Mouse (Mus musculus) left cerebral cortex, postnatal 36 days (tissue): ENCODE results near the gene Ctcfl. TPM values are rescaled to one million over a fixed set of nuclear protein-coding genes. Genes with fewer than 3 reads are reported as not detected.
"Not testable (repeated sequence)": the region's sequence is repeated elsewhere in the genome, so short reads cannot be mapped to it uniquely, and the experiment has no call there.

Source experiments
- DNase-seq, 2 experiments: peaks; one replicate each; pipeline ENCODE4 v3.0.0; 2021 to 2022; ENCODE audit warnings: low spot score in 2 of 2, mixed read lengths in 1 of 2
- intact Hi-C: fragments of 180-260 bp; cut with DNase I; formaldehyde crosslinking; loops from one replicate; pipeline ENCODE4 v1.15.1; 2025
- total RNA-seq, 2 experiments: library from RNA; stranded (reverse); gene quantifications; 2 replicates each; pipeline ENCODE4 v1.2.3; 2021

The Ctcfl gene
- total RNA-seq, 2 experiments from 2014 or later, result 0.11 TPM; not detected in 1

DNA sequence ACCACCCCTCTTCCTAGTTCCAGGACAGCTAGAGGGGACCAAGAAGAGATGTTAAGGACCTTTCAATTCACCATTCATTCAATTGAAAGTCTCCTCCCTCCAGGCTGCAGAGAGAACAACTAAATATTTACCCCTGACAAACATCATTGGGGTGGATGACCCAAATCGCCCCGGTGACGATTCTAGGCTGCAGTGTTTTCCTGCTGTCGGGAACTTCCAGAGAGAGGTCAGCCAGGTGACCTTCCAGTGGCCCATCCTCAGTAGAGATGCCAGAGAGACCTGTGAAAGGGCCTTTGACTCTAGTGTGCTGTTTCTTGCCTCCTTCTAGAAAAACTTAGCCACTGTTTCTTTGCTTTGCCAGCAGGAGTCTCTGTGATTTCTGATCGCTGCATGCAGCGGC, 27.4 kb upstream of the Ctcfl start:
- intact Hi-C loops, result no loop called here
- DNase-seq, result no peak

DNA sequence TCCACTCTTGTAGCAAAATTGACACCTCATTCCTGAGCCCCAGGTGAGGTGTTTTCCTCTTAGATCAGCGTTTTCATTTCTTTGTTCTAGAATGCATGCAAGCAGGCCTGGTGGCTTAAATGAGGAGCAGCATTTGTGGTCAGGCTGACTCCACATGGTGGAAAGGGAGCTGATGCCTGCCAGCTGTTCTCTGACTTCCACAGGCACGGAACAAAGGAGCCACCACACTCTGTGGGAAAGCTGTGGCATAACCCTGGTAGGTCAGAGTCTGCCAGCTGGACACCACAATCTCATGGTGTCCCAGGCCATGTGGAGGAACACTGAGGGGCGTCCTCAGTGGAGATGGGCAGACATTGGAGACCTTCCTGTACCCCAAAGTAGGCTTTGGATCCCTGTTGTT, 26.5 kb upstream of the Ctcfl start:
- DNase-seq, result no peak
- intact Hi-C loops, result no loop called here

DNA sequence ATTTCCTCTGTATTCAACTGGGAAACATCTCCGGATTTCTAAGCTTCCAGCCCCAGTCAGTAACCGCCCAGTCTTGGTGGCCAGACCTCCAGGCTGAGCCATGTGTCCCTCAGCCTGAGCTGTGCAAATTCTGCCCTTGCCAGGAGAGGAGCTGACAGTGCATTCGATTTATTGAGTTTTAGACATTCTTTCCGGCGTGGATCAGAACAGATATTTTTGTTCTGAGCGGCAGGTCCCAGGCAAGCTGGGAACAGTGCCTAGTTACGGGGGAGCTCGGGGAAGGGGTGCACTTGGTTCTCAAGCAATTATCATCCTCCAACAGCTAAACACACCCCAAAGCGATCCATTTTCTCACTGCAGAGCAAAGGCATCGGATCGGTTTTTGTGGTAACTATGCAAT, 24.3 kb upstream of the Ctcfl start:
- peak in 1 of 2 experiments; percentile 14 for DNase-seq
- intact Hi-C loops, result no loop called here

DNA sequence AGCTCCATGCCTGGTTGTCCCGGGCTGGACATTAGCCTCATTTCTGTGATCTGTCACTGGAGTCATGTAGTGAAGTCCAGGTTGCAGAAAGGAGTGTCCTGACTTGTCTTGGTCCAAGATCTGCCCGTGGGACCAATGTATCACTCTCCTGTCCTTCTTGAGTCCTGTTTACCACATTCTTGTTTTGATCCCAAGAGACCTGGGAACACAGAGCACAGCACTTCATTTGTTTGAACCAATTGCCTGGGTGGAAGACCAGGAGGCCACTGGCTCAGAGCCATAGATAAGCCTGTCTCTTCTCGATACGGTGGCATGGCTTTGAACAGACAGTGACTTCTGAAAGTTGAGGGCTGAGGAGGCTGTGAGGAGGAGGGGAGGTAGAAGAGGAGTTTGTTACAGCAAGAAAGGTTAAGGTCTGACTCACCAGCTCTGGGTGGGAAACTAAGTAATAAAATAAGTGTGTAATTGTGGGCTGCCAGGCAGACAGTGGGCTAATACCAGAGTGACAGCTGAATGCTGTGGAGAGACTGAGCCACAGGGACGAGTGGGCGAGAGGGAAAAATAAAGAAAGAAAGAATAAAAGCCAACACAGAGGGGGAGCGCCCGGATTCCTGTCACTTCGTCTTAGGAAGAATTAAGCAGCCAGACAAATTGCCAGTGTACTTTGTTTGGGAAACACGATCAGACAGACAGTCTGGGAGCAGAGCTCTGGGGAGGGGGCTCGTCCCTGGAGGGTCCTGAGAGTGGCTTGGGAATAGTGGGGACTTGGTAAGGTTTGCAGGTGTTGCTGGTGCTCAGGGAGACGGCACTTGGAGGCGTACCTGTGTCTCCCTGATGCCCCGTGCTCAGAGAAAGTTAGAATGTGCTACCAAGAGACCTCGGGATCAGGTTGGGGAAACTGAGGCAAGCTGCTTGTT, 19.3 kb upstream of the Ctcfl start:
- intact Hi-C loops, result no loop called here
- no peak for DNase-seq

DNA sequence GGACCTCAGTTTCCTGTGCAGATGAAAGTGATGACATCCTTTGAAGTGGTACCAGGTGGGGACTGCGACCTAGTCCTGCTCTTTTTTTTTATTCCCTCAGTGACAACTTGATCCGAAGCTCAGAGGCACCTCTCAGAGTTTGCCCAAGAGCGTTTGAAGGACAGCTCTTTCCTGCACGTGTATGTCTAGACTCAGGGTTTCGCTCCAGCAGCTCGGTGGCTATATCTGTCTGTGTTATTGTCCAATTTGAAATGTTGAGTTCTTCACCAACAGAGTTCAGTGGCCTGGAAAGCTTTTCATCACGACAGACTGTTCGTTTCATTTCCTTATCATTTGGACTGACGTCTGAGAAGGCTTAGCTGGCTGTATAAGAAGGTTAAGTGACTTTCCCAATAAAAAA, 15.4 kb upstream of the Ctcfl start:
- DNase-seq, result no peak
- intact Hi-C loops, result no loop called here

DNA sequence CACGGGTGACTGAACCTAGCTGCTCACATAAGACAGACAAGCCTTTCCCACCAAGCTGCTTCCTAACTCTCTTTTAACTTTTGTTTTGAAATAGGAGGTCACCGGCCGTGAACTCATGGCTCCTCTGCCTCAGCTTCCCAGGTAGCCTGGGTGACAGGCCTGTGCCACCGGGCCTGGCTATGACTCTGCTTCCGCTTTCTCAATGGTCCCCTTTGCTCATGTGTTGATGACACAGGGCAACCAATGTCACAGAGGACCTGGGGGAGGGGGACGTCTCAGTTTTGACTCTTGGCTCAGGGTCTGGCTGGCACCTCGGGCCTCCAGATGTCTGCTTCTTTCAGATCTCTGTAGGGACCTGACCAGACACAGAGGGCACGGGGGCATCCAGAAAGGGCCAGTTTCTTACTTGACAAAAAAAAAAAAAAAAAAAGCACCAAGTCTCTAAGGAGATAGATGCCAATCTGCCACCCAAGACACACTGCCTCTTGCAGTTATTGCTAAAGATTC, 13.5 kb upstream of the Ctcfl start:
- intact Hi-C loops, result no loop called here
- DNase-seq, result no peak

DNA sequence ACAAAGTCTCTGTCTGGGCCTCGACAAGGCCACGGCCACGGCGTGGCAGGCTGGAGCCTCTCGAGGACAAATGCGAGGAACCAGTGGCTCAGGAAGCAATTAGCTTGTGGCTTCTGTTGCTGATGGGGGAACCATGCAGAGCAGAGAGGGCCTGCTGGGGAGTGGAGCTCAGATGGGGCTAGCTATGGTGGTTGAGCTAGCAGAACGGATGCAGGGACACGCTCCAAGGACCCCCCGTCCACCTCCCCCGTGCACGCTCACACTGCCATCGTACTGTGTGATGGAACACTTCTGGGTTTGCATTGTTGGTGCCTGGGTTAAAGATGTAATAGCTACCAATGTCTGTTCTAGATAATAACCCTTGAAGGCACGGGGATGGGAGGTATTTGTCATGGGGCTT, 12.9 kb upstream of the Ctcfl start:
- no peak for DNase-seq
- intact Hi-C loops, result no loop called here

DNA sequence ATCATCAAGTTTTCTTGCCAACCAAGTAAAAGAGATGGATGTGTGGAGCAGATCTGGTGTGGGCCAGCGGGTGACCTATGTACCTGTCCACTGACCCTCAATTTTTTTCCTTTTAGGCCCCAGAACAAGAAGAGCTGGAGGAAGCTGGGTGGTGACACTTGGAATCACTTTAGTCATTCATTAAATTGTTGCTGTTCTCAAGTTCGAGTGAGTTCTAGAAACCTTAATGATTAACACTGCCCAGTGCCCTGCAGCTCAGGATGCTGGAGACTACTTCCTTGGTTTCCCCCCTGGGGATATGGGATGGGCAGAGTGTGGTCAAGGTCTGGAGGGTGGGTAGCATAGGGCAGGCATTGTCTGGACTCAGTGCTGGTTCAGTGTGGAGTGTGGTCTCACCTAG, 9.8 kb upstream of the Ctcfl start:
- no peak for DNase-seq
- intact Hi-C loops, result no loop called here

DNA sequence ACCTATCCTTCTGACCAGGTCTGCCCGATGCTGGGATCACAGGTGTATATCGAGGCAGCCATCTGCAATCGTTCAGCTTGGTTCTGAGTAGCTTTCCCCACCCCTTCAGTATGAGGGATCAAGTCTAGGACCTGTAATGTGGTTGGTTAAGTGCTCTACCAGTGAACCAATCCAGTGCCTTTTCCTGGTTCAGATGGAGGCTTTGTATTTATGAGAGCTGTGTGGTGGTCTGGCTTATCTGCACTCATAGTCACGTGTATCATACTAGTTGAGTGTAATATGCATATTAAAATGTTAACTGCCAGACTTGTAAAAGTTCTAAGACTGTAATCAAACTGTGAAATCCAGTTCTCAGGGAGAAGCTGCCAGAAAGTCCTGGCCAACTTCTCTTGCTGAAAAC, 7.1 kb upstream of the Ctcfl start:
- intact Hi-C loops, result no loop called here
- no peak for DNase-seq

DNA sequence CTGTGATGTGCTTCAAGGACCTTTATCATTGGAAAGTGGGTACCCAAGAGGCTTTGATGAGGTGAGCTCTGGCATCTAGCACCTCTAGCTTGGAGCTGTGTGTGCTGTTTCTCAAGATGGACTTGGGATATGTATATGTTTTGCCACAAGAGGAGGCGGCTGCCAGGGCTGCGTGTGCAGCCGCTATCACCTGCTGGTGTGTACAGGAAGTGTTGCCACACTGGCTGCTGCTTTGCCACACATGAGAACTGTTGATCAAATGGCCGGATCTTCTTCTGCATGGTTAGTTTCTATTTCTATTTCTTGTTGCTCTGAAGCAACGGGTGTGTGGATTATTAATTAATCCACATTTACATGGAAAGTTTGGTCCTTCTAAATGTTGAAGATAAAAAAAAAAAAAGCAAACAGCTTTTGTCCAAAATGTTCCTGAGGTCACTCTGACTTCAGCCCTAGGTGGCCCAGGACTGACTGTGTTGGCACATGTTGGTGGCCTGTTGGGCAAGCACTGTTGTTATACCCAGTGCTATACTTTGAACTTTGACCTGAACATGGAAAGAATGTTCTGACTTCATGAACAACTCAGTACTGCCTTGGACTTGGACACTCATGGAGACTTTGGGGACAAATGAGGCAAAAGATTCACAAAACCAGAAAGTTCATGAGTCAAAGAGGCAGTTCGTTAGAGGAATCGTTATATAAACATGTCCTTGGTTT, 4.9 kb upstream of the Ctcfl start:
- no peak for DNase-seq
- intact Hi-C loops, result no loop called here

DNA sequence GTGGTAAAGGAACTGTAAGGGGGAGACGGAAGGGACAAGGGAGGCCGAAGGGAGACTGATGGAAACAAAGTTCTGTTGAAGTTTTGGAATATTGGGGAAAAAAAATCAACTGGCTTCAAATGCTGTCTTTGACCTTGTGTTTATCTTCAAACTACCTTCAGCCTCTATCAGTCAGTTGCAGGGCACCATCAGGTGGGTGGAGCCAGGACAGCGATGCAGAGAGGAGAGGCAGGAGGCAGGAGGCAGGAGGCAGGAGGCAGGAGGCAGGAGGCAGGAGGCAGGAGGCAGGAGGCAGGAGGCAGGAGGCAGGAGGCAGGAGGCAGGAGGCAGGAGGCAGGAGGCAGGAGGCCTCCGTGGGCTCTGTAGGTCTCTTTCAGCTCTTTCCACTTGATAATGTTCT, 792 bp upstream of the Ctcfl start:
- not testable (repeated sequence) for DNase-seq

DNA sequence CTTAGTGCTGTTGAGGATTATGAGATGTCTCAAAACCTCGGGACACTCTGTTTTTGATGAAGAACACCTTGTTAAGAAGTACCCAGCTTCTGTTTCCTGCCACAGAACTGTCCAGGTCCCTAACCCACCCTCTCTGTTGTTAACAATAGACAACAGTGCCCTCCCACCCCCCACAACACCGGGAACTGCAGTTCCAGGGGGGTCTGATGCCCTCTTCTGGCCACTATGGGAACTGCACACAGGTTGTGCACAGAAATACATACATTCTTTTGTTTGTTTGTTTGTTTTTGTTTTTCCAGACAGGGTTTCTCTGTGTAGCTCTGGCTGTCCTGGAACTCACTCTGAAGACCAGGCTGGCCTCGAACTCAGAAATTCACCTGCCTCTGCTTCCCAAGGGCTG, 5.5 kb downstream of the Ctcfl start:
- DNase-seq, result not testable (repeated sequence)

More for the DNA sequence above, 792 bp upstream of the Ctcfl start:
- intact Hi-C loops, result not testable (repeated sequence)

DNA sequence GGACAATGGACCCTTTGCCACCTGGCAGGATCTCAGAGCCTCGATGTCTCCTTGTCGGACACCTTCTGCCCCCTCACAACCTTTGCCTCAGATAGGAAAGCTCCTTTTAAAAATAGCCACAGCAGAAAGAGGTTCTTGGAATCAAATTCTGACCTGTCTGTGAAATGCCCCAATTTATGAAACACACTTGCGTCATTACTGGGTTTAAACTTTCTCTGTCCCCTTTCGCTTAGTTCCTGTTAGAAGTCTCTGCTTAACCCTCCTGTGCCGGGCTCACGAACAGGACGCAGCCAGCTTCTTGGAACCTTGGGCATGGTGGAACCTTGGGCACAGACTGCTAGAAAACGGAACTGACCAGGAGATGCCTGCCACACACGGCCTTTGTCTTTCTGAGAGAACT, 8.8 kb downstream of the Ctcfl start:
- intact Hi-C loops, result no loop called here
- DNase-seq, result no peak

More for the DNA sequence above, 5.5 kb downstream of the Ctcfl start:
- intact Hi-C loops, result not testable (repeated sequence)

DNA sequence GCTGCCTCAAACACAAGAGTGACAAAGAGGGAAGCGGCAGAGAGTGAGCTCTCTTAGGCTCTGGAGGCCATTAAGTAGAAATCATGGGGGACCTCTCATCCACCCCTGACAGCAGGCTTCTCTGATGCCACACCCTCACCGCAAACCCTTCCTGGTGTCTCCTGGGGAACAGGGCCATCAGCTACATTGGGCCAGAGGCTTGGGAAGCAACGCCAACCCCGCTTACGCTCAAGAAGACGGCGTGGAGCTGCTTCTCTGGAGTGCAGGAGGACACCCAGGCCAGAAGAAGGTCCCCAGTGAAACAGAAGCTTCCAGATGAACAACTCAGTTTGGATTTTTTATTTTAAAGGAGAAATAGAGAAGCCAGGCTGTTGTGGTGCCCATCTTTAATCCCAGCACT, 9.8 kb downstream of the Ctcfl start:
- DNase-seq, result no peak
- intact Hi-C loops, result loop anchor here (10.0 kb wide), 1 partner anchor 195 kb away; no protein-coding TSS in a partner anchor

DNA sequence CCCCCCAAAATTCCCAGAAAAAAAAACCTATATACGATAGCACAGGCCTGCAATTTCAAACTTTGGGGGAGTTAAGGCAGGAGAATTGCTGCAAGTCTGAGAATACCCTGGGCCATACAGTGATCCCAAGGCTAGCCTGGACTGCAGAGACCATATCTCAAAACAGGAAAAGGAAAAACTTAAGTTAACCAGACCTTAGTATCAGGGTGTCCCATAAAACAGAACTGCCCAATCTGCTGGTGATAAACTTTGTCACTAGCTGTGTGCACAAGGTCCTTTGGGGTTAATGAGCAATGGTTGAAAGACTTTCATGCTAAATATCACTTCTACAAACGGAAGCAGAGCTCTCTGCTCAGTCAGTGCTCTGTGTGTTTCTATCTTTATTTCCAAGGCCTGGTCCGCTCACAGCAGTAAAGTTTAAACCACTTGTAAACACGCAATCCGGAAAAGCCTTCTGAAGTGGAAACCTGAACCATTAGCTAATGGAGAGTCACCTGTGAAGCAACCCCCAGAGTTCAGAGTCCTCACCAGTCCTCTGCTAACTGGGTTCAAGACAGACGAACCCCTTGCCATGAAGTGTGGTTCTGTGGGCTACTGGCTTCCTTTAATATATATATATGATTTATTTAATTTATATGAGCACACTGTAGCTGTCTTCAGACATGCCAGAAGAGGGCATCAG, 10.7 kb downstream of the Ctcfl start:
- DNase-seq, result no peak

DNA sequence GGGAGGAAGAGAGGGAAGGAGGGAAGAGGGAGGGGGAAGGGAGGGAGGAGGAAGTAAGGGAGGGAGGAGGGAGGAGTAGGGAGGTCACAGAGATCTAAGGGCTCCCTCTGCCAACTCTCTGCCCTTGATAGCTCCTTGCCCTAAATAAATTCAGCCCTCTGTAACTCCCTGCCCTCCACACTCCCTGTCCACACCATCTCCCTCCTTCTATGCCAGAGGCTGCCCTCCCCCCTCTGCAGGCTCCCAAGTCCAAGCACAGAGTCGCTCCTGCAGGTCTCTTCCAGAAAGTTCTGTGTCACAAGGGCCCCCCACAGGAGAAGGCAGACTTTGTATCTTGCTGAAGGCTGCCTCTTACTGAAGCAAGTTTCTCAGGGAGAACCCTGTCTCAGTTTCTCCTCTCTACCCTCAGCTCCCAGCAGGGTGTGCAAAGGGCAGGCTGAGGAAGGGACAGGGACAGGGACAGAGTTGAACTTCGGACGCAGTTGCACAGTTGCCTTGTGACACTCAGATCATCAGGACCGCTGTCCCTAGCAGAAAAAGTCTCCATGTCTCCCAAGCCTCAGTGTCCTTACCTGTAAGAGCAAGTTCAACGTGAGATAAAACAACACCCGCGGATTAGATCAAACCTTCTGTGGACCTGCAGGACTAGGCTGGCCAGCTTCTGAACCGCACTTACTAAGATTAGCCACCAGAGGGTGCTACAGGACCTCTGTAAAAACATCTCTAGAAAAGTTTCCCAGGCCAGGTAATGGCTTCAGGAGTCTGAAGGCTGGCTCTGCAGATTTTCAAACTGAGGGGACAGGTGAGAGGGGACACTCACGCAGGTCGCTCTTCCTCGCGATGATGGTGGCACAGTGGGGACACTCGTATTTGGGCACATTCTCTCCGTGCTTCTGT, 12.2 kb downstream of the Ctcfl start:
- DNase-seq, result peak; percentile 39 to 57

More for the DNA sequence above, 10.7 kb downstream of the Ctcfl start:
- intact Hi-C loops, result loop anchor here (10.0 kb wide), 1 partner anchor 196 kb away; no protein-coding TSS in a partner anchor

DNA sequence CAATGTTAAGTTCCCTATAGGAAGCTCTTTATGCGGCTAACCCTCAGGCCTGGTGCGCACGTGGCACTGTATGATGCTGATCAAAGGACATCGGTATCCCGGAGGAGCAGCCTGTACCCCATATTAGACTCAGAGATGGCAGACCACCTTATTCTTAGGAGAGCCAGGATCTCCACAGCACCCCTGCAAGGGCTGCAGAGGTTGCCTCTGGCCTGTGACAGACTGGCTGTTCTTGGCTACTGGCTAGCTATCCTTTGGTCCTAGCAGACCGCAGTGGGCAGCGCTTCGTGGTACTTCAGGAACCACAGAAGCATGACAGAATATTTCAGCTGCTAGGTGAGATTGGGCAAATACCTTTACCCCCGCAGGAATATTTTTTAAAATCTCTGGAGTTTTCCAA, 12.9 kb downstream of the Ctcfl start:
- intact Hi-C loops, result loop anchor here (2.0 to 10.0 kb wide), 2 partner anchors 198 to 456 kb away; no protein-coding TSS in a partner anchor

More for the DNA sequence above, 12.2 kb downstream of the Ctcfl start:
- intact Hi-C loops, result loop anchor here (1.0 to 10.0 kb wide), 3 partner anchors 77 to 456 kb away; no protein-coding TSS in a partner anchor

DNA sequence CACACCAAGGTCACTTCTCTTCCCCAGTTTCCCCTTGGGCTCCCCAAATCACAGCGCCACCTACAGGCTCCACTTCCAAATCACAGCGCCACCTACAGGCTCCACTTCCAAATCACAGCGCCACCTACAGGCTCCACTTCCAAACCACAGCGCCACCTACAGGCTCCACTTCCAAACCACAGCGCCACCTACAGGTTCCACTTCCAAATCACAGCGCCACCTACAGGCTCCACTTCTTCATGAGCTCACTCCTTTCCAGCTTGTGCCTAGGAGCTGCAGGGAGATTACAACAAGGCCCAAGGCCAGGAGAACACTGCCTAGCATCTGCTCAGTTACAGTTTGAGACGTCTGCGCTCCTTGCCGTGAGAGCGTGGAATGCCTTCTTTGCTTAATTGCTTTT, 22.0 kb downstream of the Ctcfl start:
- intact Hi-C loops, result not testable (repeated sequence)

More for the DNA sequence above, 12.9 kb downstream of the Ctcfl start:
- DNase-seq, result no peak

DNA sequence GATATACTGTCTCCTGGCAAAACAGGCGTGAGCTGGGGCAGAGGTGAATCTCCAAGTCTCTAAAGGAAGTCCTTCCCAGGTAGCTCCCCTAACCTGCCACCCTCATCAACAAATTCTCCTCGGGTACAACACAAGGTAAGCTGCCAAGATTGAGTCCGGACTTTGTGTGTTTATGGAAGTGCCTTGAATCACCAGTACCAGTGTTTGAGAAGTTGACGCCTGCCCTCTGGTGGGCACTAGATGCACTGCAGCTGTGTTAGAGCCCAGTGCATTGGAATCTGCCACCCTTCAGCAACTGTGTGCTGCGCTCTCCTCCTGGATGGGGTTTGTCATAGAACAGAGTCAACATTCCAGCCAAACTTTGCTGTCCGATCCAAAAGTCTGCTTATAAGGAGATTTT, 29.9 kb downstream of the Ctcfl start:
- peak; percentile 71 to 84 for DNase-seq
- intact Hi-C loops, result loop anchor here (5.0 to 10.0 kb wide), 3 partner anchors 65 to 605 kb away; partner anchors contain the start of gene Rbm38

More for the DNA sequence above, 22.0 kb downstream of the Ctcfl start:
- DNase-seq, result not testable (repeated sequence)
